Mouse (Mus musculus) cerebellum, postnatal 36 days (tissue): Measurements from ENCODE around the gene Trp53bp1.

Experiments
- DNase-seq, 2 experiments: peaks; one replicate each; pipeline ENCODE4 v3.0.0; 2021 to 2022; ENCODE audit warnings: mixed read lengths in 2 of 2

Gene Trp53bp1

DNA sequence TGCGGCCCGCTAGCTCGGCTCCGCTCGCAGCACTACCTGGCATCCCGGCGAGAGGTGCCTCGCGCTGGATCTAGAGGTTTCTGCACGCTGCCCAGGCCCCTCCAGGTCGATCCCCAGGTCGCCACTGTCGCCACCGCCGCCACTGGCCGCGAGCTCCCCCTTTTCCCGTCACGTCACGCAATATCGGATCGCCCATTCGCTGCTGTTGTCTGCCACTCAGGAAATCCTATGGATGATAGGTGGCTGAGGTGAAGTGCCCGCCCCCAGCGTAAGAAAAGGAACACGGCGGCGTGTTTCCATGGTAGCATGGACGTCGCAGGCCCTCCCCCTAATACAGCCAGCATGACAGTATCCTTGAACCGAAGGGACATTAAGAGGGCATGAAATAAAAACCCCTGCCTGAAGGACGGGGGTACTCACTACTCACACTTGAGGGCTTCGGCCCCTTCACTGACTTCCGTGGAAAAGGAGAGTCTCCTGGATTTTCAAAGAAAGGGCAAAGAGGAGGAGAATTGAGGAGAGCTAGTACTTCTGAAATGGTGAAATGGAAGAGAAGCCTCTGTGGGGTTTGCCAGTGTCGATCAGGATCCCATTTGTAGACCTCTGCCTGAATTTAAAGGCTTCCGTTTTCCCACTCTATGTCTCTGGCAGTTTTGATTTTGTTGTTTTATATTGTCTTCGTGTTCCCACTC, at the start of gene Trp53bp1:
TSS of gene Trp53bp1 (minus strand) at position 172 of the 692 bp plus-strand sequence.
- peak; percentile 93 to 96 for DNase-seq

DNA sequence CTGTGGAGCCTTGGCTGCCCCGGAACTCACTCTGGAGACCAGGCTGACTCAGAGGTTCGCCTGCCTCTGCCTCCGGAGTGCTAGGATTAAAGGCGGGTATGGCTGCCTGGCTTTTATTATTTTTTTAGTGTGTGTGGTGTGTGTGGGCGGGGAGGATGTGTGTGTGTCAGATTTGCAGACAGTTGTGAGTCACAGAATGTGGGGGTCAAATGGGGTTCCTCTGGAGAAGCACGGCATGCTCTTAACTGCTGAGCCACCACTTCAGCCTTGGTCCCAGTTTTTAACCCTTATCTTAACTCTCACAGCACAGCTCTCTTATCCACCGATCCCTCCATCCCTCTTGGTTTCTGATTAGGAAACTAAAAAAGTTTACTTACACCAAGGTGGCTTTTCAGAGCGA, 45.1 kb upstream of the Trp53bp1 start:
- DNase-seq: no peak

DNA sequence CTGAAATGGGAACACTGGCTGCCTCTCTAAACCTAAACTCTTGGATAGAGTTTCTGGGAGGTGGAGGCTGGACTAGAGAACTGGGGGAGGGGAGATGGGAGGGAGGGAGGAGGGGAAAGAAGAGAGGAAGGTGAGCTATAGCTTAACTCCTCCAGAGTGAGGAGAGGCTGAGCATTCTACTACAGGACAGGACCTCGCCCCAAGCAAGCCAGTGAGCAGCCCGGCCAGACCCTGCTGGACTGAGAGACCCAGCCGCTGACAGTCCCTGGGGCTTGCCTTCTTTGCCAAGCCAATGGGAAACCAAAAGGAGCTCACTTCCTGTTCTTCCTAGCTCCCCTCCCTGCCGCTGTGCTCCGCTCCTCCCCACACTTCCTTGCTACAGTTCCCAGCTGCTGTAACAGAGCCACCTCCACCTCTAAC, 37.8 kb upstream of the Trp53bp1 start:
- DNase-seq: no peak

DNA sequence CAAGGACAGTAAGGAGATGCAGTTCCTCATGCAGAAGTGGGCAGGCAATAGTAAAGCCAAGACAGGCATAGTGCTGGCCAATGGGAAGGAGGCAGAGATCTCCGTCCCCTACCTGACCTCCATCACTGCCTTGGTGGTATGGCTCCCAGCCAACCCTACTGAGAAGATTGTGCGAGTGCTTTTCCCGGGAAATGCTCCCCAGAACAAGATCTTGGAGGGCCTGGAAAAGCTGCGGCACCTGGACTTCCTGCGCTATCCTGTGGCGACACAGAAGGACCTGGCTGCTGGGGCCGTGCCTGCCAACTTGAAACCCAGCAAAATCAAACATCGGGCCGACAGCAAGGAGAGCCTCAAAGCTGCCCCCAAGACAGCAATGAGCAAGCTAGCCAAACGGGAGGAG, 28.8 kb upstream of the Trp53bp1 start:
- DNase-seq: peak; percentile 54

DNA sequence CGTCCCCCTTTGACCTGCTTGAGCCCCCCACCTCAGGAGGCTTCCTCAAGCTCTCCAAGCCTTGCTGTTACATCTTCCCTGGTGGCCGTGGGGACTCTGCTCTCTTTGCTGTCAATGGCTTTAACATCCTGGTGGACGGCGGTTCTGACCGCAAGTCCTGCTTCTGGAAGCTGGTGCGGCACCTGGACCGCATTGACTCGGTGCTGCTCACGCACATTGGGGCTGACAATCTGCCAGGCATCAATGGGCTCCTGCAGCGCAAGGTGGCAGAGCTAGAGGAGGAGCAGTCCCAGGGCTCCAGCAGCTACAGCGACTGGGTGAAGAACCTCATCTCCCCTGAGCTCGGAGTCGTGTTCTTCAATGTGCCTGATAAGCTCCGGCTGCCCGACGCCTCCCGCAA, 28.3 kb upstream of the Trp53bp1 start:
- no peak for DNase-seq

DNA sequence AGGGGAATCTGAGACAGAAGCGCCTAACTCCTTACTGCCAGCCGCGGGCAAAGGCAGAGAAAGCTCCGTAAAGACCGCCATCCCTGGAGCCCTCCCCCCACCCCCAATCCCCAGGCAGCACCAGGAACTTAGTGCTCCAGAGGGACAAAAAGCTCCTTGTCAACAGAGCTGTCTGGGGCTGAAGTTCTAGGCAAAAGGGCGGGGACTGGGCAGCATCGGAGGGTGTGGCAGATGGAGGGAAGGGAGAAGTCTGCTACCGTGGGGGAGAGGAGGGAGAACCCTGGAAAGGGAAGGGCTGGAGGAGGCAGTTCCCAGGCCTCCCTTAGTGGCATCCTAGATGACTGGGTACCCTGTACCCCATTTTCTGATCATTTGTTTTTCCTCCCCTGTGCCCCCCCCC, 26.9 kb upstream of the Trp53bp1 start:
- no peak for DNase-seq

DNA sequence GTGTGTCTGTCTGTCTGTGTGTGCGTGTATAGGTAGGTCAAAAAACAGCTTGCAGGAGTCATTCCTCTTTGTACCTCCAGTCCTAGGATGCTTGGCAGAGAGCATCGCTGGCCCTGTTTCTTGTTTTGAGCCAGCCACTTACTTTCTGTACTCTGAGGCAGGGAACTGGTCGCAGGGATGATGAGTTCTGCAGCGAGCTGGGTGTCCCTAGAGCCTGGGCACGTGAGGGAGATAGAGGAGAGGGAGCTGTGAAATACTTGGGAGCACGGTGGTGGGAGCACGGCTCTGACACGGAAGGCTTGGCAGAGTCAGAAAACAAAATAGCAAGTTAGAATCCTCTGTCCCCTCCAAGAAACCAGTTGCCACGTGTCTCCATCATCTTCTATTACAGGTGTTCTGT, 26.5 kb upstream of the Trp53bp1 start:
- DNase-seq: no peak

DNA sequence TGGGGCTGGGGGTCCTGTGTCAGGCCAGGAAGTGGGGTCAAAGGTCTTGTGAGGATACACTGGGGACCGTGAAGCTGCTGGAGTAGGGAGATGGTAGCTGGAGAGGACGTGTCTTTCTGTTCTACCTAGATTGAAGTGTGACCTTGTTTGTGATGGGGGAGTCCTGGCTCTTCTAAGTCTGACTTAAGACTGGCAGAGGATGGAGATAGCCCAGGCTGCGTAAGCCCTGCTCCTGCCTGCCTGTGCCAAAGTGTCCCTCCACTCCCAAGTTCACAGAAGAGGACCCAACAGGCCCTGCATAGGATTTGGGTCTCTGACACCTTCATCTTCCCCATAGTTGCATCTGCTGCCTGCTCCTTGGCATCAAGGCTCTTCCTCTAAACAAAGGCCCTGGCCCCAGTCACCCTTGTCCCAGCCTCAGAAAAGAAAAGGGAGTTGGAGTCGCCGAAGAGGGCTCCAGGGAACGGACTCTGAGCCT, 25.6 kb upstream of the Trp53bp1 start:
- no peak for DNase-seq

DNA sequence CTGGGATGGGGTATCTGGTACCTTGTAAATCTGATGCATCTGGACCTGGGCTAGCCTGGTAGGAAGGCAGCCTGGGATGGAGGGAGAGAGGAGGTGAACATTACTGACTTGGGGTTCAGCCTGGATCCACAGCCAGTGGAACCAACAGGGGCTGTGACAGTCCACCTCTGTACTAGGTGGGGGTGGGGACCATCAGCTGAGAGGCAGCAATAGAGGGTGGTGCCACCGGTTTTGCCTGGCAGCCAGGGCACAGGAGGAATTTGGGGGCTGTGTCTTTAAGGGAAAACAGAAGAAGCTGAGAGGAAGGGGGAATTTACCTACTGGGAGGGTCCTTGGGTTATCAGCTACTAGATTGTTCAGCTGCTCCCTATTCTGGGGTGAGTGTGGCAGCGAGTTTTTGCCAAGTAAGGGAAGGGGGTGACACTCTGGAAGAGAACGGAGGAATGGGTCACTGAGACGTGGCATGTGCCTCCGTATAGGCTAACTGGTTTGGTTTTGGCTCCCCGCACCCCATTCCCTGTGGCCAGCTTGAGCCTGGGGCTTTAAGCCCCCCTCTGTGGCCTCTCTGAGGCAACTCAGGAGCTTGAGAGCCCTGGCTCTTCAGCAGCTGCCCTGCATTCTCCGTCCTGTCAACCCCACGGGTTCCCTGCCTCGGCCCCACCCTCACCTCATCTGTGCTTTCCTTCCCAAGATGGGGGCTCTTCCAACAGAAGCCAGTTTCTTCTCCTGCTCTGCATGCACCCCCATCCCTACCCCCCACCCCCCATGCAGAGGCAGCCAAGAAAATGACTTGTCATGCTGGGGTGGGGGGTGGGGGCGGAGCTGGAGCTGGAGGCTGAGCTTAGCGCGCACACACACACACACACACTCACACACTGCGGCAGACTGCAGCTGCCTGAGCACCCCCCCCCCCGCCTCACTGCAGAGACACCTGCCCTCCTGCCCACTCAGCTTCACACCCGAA, 24.7 kb upstream of the Trp53bp1 start:
- peak; percentile 56 to 60 for DNase-seq

DNA sequence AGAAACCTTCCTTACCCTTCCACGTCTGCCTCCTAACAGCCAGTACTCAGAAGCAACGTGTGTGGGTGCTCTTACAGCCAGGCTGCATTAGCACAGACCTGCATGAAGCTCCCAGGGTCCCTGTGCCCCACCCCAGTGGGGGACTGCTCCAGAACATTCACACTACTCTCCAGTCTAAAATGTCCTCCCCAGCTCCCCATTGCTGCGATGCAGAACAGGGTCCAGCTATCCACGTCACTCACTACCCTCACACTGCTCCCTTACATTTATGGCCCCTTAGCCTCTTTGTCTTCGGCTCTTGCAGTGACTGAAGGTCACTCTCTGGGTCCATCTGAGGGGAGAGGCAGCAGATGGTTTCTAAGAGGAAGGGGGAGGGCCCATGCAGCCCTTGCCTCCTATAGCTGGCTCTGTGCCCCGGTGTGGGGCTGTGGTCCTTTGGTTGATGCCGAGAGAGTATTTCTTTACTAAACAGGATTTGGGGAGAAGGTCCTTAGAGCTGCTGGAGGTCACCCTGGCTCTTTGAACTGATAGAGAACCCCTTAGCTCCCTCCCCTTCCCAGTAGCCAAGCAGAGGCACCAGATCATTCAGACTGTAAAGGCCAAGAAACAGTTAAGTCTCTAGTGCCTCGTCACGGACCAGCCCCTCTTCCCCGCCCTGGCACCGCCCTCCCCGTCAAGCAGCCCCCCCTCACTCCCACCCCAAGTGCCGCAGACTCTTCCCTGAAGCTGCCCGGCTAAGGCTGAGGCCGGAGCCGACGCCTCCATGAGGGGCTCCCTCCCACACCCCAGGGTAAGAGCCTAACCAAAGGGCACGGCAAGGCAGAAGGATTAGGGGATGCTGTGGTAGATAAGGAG, 23.8 kb upstream of the Trp53bp1 start:
- DNase-seq: peak; percentile 76 to 81

DNA sequence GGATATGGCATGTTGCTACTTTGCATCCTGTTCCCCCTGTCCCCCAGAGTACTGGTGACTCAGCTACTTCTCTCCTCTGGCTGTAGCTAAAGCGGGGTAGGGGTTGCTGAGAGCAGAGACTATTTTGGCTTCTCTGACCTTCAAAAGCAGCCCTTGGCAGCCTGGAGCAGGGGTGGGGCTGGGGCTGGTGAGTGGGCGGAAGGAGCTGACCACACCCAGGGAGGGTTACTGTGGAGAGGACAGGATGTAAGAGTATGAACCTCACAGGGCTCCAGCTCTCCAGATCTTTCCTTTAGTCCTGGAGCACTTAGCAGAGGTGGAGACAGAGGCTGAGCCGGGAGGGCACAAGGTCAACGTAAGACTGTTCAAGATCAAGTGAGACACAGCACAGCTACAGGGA, 23.0 kb upstream of the Trp53bp1 start:
- peak; percentile 54 to 66 for DNase-seq

DNA sequence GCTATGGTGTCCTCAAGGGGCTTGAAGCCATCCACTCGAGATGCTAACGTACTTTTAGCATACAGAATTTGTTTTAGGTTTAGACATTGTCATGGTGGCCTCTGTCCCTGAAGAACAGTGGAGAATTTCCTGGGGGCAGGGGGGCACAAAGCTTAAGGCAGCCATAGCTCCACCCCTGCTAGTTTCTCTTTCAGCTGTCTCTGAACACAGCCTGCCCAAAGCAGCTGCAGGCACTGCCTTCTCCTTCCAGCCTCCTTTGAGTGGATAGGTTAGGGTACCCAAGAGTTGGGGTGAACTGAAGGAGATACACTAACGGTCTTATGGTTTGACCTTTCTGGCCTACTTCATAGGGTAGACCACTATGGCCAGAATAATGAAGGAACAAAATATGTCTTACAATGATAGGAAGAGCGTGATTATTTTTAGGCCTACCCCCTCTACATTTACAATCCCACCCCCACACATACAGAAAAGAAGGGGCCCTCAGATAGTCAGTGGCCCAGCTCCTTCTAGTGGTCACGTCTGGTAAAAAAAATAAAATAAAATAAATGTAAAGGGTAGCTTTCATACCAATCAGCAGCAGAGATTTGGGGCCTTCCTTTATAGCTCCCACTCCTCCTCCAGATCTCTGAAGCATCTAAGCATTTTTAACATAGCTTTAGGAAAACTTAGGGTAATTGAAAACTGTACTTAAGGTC, 21.3 kb upstream of the Trp53bp1 start:
- no peak for DNase-seq

DNA sequence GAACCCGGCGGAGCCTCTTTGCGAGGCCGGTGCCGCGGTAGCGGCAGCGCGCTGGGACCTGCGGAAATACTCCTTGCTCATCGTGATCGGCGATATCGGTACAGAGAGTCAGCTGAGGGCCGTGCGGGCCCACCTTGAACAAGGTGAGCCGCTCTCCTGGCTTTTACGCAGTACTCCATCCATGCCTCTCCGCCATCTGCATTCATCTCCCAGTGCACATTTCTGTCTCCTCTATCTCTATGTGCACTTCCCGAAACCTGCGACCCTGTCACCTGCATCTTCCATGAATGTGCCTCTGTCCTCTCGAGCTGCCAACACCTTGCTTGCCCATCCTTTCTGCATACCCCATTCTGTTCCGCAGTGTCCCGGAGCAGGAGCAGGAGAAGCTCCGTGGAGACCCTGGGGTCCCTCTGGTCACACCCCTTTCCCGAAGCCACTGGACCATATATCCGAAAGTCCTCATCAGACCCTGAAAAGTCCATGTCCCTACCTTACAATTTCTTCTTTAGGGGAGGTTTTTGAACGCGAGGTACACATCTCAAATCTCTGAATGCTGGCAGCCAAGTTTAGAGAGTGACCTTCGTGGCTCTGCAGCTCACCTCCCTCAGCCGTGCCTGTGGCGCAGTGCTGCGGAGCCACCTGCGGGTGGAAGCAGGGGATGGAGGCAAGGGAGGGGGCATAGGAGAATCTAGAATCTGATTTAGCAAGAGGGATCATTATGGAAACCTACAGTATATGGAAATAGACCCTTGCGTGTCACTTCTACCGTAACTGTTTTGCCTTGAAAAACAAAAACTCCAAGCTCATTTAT, 18.7 kb upstream of the Trp53bp1 start:
- peak in 1 of 2 experiments; percentile 25 for DNase-seq

DNA sequence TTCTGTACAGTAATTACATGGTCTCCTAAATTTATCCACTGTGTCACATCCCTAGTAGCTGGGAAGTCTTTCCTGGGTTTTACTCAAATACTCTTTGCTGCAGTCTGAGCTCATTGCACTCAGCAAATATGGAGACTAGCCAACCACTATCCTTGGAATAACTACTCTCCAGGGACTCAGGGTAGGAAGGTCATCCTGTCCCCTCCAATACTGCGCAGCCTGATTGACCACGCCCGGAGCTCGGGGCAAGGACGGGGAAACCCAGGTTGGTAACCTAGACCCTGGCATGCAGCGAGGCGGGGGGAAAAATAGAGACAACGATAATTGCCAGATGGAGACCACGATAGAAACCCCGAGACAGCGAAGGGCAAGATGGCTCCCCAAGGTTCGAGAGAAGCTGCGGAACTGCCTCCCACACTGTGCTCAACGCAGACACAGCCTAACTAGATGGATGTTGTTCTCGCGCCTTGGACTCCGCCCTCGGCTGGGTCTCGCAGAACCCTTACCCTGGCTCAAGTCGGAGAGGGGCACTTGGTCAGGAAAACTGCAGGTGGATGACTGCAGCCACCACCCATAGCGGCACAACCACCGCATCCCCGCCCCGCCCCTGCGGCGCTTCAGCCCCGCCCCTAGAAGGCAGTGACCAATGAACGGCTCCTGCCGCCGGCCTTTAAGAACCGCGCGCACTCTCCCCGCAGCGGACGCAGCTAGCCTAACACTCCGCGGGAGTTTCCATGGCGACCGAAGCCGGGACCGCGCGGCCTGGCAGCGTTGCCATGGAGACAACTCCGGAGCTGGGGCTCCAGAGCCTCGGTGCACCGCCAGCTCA, 17.9 kb upstream of the Trp53bp1 start, which contains the start of gene Map1a:
TSS of gene Map1a (plus strand) at position 700 of the 829 bp plus-strand sequence.
- DNase-seq: peak; percentile 98

DNA sequence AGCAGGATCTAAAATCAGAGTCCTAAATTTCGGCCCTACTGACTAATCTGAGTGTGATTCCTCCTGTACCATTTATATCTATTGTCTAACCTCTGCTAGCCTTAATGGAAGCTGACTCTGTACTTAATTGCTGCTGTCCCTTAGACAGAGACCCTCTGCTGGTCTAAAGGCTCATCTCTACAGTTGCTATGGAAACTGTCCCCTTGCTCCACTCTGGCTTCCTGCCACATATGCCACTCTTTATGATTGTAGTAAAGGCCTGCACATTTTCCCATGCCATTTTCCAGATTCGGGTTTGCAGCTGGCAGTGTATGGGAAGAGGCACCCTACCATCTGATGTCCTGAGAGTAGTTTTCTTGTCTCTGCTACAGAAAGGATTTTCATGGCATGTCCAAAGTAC, 16.6 kb upstream of the Trp53bp1 start:
- no peak for DNase-seq

DNA sequence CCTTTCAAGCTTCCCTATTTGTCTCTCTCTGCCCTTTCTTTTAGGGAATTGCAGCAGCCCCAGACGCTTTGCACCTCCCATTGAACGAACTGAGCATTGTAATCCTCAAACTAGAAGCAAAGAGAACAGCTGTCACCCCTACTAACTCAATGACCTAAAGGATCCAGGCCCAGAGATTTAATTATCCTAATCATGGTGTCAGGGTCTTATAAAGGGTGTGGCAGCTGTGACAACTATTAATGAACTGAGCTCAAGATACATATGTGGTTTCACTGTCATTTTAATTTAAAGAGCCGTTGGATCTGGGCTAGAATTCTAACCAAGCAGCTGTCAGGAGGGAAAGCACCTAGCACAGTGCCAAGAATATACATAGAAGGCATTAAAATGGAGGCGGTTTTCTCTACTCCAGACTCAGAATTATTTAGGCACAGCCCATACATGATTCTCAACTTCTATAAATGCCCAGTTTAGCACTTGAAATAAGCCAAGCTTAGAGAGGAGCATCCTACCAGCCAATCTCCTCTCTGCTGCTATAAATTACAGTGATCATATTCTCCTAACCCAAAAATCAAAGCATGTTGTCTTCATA, 815 bp upstream of the Trp53bp1 start:
- no peak for DNase-seq

DNA sequence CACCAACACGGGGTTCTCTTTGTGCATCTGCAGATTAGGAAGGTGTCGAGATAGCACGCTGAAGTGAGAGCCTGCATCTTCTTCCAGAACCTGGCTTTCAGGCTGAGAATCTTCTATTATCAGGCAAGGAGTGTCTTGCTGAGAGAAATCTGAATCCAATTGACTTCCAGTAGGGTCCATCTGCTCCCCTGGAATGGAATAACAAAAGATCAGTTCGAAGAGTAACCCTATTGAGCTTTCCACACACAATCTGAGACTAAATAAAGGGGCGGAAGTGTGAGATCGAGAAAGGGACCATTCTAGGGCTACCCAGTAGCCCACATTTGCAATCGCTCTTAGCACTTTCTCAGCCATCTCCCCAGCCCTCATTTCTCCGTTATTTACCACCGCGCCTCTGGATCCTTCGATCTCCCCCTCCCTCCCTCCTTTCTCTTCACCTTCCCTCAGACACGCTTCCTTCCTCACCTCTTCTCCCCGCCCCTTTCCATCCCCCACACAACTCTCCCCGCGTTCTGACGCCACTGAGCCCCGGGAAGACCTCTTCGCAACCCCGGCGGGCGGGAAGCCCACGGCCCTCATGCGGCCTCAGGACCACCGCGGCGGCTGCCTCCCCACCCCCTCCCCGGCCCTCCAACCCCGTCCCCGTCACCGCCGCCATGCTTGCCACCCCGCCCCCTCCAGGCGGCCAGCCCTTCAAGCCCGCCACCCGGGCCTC, 529 bp downstream of the Trp53bp1 start:
- DNase-seq: peak in 1 of 2 experiments; percentile 20

DNA sequence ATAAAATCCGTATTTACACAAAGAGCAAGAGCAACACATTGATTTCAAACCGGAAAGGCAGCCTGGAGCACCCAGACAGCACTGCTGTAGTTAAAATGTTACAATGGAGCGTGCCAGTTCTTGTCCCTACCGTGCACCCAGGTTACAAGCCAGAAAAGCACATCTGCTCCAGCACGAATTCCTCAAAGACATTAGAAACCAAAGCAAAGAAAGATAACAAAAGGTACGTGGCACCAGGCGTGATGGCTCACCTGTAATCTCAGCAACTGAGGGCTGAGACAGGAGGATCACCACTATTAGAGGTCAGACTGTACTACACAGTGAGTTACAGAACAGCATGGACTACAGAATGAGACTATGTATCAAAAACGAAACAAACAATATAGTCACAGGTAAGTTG, 2.8 kb downstream of the Trp53bp1 start:
- no peak for DNase-seq

DNA sequence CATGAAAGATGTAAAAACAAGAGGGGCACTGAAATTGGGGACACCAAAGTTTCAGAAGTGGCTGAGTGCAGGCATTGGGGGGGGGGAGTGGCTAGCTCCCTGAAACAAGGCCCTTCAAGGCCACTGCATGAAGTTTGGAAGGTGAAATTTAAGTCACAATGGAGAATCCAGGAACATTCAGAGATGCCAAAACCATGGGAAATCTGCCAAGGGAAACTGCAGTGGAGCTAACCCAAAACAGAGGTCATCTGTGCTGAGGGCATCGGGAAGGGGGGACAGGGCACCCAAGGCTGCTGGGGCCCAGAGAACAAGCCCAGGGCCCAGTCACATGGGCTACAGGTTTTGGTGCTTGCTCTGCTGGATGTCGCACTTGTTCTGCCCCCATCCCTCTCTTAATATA, 21.4 kb downstream of the Trp53bp1 start:
- DNase-seq: no peak
